Mouse (Mus musculus): ENCODE data around the gene Zfp661. TPM values are rescaled to one million over a fixed set of nuclear protein-coding genes. Genes with fewer than 3 reads are reported as not detected.
A peak's percentile ranks its signal among the peaks of the same experiment; 100 is the strongest.

Zfp661 gene
- 1.8 and 2.5 TPM in 2 replicates for polyA plus RNA-seq (2015; fragmentation: Nextera tagmentation; extraction: Ambion mirVana)

- H3K27me3 ChIP-seq (replicated peaks), result no peaks in the 10 kb centered on the region
- peak within 1 kb of the TSS; percentile 76 for H3K4me2 ChIP-seq
- H3K9ac ChIP-seq, result peak within 1 kb of the TSS; percentile 92
- whole genome bisulfite sequencing, result 5% methylated on average over 39 of the region's 39 CpGs
- H3K27ac ChIP-seq (replicated peaks), result peak within 1 kb of the TSS; percentile 81
- H3K4me1 ChIP-seq, result peaks cover 39% of the 10 kb centered on the region
- peak within 1 kb of the TSS; percentile 99 for H3K4me3 ChIP-seq
- peaks cover 13% of the 10 kb centered on the region for H3K36me3 ChIP-seq
- no peaks in the 10 kb centered on the region for H3K9me3 ChIP-seq
- ATAC-seq (ENCODE audit: extremely low read depth, insufficient number of reproducible peaks, low FRiP score, low TSS enrichment), result peak; percentile 59
Observed at GRCm38 (mm10) chr2:127586694-127587513, at the start of gene Zfp661, which contains the start of gene Mrps5. Zfp661 (minus strand) TSS chr2:127587094. Mrps5 (plus strand) TSS chr2:127587222.

- Histone ChIP-seq H3K9me3 (no peaks in the 10 kb centered on the region), H3K27ac (replicated peaks) (no peak overlapping the region), H3K36me3 (no peaks in the 10 kb centered on the region), H3K4me2 (no peak overlapping the region), H3K27me3 (replicated peaks) (peaks cover 18% of the 10 kb centered on the region; the same call in 1 of the 2 replicates), H3K4me1 (no peaks in the 10 kb centered on the region), H3K9ac (no peak overlapping the region), H3K4me3 (no peak overlapping the region)
- 64% methylated on average over 6 of the region's 6 CpGs for WGBS
- ATAC-seq (ENCODE audit: extremely low read depth, insufficient number of reproducible peaks, low FRiP score, low TSS enrichment), result no peak
Observed at GRCm38 (mm10) chr2:127635581-127635980, 48.7 kb upstream of the Zfp661 start.

GRCm38 (mm10) chr2:127632601-127633000, 45.7 kb upstream of the Zfp661 start:
- Histone ChIP-seq H3K27ac (replicated peaks) (no peak overlapping the region), H3K27me3 (replicated peaks) (peaks cover 12% of the 10 kb centered on the region; the same call in 1 of the 2 replicates), H3K4me1 (no peaks in the 10 kb centered on the region), H3K4me3 (no peak overlapping the region), H3K36me3 (no peaks in the 10 kb centered on the region), H3K9ac (no peak overlapping the region), H3K4me2 (no peak overlapping the region), H3K9me3 (no peaks in the 10 kb centered on the region)
- WGBS, result 54% methylated on average over 2 of the region's 2 CpGs
- no peak for ATAC-seq (ENCODE audit: extremely low read depth, insufficient number of reproducible peaks, low FRiP score, low TSS enrichment)

- Histone ChIP-seq H3K4me2 (no peak overlapping the region), H3K27ac (replicated peaks) (no peak overlapping the region), H3K9ac (no peak overlapping the region), H3K36me3 (no peaks in the 10 kb centered on the region), H3K4me1 (no peaks in the 10 kb centered on the region), H3K4me3 (no peak overlapping the region), H3K9me3 (no peaks in the 10 kb centered on the region), H3K27me3 (replicated peaks) (0 out of 2 replicates have a peak, but pooled peaks cover 7% of the 10 kb centered on the region)
- ATAC-seq (ENCODE audit: extremely low read depth, insufficient number of reproducible peaks, low FRiP score, low TSS enrichment), result no peak
- WGBS, result 74% methylated on average over 6 of the region's 6 CpGs
Observed at GRCm38 (mm10) chr2:127627990-127628570, 41.2 kb upstream of the Zfp661 start.

GRCm38 (mm10) chr2:127627354-127627753, 40.5 kb upstream of the Zfp661 start:
- WGBS, result 65% methylated on average over 6 of the region's 6 CpGs
- no peak for ATAC-seq (ENCODE audit: extremely low read depth, insufficient number of reproducible peaks, low FRiP score, low TSS enrichment)
- Histone ChIP-seq H3K4me2 (no peak overlapping the region), H3K4me3 (no peak overlapping the region), H3K36me3 (no peaks in the 10 kb centered on the region), H3K4me1 (no peaks in the 10 kb centered on the region), H3K9ac (no peak overlapping the region), H3K27ac (replicated peaks) (no peak overlapping the region), H3K27me3 (replicated peaks) (0 out of 2 replicates have a peak, but pooled peaks cover 7% of the 10 kb centered on the region), H3K9me3 (no peaks in the 10 kb centered on the region)

- no peak overlapping the region for H3K27ac ChIP-seq (replicated peaks)
Observed at GRCm38 (mm10) chr2:127625659-127626058, 38.8 kb upstream of the Zfp661 start.

GRCm38 (mm10) chr2:127624786-127625185, 37.9 kb upstream of the Zfp661 start:
- H3K4me1 ChIP-seq, result no peaks in the 10 kb centered on the region
- ATAC-seq (ENCODE audit: extremely low read depth, insufficient number of reproducible peaks, low FRiP score, low TSS enrichment), result no peak
- H3K27ac ChIP-seq (replicated peaks), result no peak overlapping the region
- 83% methylated on average over 2 of the region's 2 CpGs for WGBS
- peaks cover 19% of the 10 kb centered on the region; the same call in 1 of the 2 replicates for H3K27me3 ChIP-seq (replicated peaks)
- H3K4me2 ChIP-seq, result no peak overlapping the region
- H3K9me3 ChIP-seq, result no peaks in the 10 kb centered on the region
- H3K4me3 ChIP-seq, result no peak overlapping the region
- H3K9ac ChIP-seq, result no peak overlapping the region
- no peaks in the 10 kb centered on the region for H3K36me3 ChIP-seq

More at GRCm38 (mm10) chr2:127625659-127626058, 38.8 kb upstream of the Zfp661 start:
- no peak overlapping the region for H3K9ac ChIP-seq
- peaks cover 19% of the 10 kb centered on the region; the same call in 1 of the 2 replicates for H3K27me3 ChIP-seq (replicated peaks)
- no peaks in the 10 kb centered on the region for H3K4me1 ChIP-seq
- H3K36me3 ChIP-seq, result no peaks in the 10 kb centered on the region
- H3K4me2 ChIP-seq, result no peak overlapping the region
- no peak for ATAC-seq (ENCODE audit: extremely low read depth, insufficient number of reproducible peaks, low FRiP score, low TSS enrichment)
- 69% methylated on average over 5 of the region's 5 CpGs for WGBS
- no peaks in the 10 kb centered on the region for H3K9me3 ChIP-seq
- no peak overlapping the region for H3K4me3 ChIP-seq

- Histone ChIP-seq H3K36me3 (no peaks in the 10 kb centered on the region), H3K27ac (replicated peaks) (no peak overlapping the region), H3K9ac (no peak overlapping the region), H3K4me2 (no peak overlapping the region), H3K4me1 (0 out of 2 replicates have a peak, but pooled peaks cover 5% of the 10 kb centered on the region), H3K4me3 (no peak overlapping the region), H3K27me3 (replicated peaks) (peaks cover 19% of the 10 kb centered on the region; the same call in 1 of the 2 replicates), H3K9me3 (no peaks in the 10 kb centered on the region)
- WGBS, result 35% methylated on average over 3 of the region's 3 CpGs
- ATAC-seq (ENCODE audit: extremely low read depth, insufficient number of reproducible peaks, low FRiP score, low TSS enrichment), result no peak
Observed at GRCm38 (mm10) chr2:127622065-127622464, 35.2 kb upstream of the Zfp661 start.

GRCm38 (mm10) chr2:127619311-127619710, 32.4 kb upstream of the Zfp661 start:
- ATAC-seq (ENCODE audit: extremely low read depth, insufficient number of reproducible peaks, low FRiP score, low TSS enrichment), result no peak
- no peak overlapping the region for H3K9ac ChIP-seq
- H3K27me3 ChIP-seq (replicated peaks), result peaks cover 14% of the 10 kb centered on the region; the same call in 1 of the 2 replicates

GRCm38 (mm10) chr2:127612288-127612687, 25.4 kb upstream of the Zfp661 start:
- H3K27ac ChIP-seq (replicated peaks), result no peak overlapping the region
- no peak for ATAC-seq (ENCODE audit: extremely low read depth, insufficient number of reproducible peaks, low FRiP score, low TSS enrichment)
- no peak overlapping the region for H3K4me3 ChIP-seq
- H3K9me3 ChIP-seq, result no peaks in the 10 kb centered on the region
- no peaks in the 10 kb centered on the region for H3K27me3 ChIP-seq (replicated peaks)
- H3K36me3 ChIP-seq, result no peaks in the 10 kb centered on the region
- H3K4me2 ChIP-seq, result no peak overlapping the region
- H3K4me1 ChIP-seq, result peaks cover 13% of the 10 kb centered on the region
- WGBS, result 85% methylated on average over 4 of the region's 4 CpGs
- H3K9ac ChIP-seq, result no peak overlapping the region

More at GRCm38 (mm10) chr2:127619311-127619710, 32.4 kb upstream of the Zfp661 start:
- Histone ChIP-seq H3K4me3 (no peak overlapping the region), H3K4me2 (no peak overlapping the region), H3K36me3 (no peaks in the 10 kb centered on the region), H3K4me1 (0 out of 2 replicates have a peak, but pooled peaks cover 5% of the 10 kb centered on the region), H3K27ac (replicated peaks) (no peak overlapping the region), H3K9me3 (no peaks in the 10 kb centered on the region)
- WGBS, result 72% methylated on average over 3 of the region's 3 CpGs

GRCm38 (mm10) chr2:127611386-127611785, 24.5 kb upstream of the Zfp661 start:
- no peak for ATAC-seq (ENCODE audit: extremely low read depth, insufficient number of reproducible peaks, low FRiP score, low TSS enrichment)
- Histone ChIP-seq H3K9ac (no peak overlapping the region), H3K27ac (replicated peaks) (no peak overlapping the region), H3K36me3 (peaks cover under 1% of the 10 kb centered on the region; the same call in 1 of the 2 replicates), H3K9me3 (no peaks in the 10 kb centered on the region), H3K4me1 (peaks cover 12% of the 10 kb centered on the region), H3K4me2 (no peak overlapping the region), H3K27me3 (replicated peaks) (no peaks in the 10 kb centered on the region), H3K4me3 (no peak overlapping the region)
- 60% methylated on average over 4 of the region's 4 CpGs for WGBS
